In the genomic region with DNA sequence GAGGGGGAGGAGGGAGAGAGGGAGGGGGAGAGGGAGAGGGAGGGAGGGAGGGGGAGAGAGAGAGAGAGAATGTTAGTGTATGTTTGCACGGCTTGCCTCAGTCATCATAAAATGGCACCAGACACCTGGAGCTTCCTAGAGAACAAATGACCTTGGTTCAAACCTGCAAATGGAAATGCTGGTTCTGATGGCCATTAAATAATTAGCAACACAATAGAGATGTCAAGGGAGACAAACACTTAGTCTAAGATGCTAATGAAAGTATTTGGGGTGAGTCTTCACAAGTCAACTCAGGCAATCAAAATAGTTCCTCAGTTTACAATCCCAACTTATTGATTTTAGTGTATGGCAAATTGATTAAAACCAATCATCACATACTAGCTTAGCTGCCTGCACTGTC, we compare ENCODE assay signal across 16 mouse cellular contexts.
"Had no signal": no experiment of that assay in that cellular context is flagged by ENCODE, and none has a peak within 500 bp of the region (broad histone marks: within the 10 kb centered on the region; RNA-seq: fewer than 3 reads in every experiment).

No protein-coding gene starts in this region.

- DNase-seq: liver, postnatal 0 days; lung, adult 2 months; lung, postnatal 14 days; lung, postnatal 36 days; right cerebral cortex, postnatal 14 days; thymus, adult 18-20 months; thymus, postnatal 14 days; thymus, postnatal 36 days had no signal

- ATAC-seq: liver, postnatal 0 days; lung, postnatal 0 days; midbrain, embryonic 13.5 days; midbrain, embryonic 15.5 days had no signal

- H3K27me3 ChIP-seq: lung, embryonic 15.5 days; megakaryocyte, embryonic 14.5 days; midbrain, embryonic 13.5 days; midbrain, embryonic 15.5 days; neural tube, embryonic 12.5 days had no signal

- H3K4me1 ChIP-seq: lung, embryonic 15.5 days; megakaryocyte, embryonic 14.5 days; midbrain, embryonic 13.5 days; midbrain, embryonic 15.5 days; neural tube, embryonic 12.5 days had no signal

- H3K9me3 ChIP-seq: lung, embryonic 15.5 days; megakaryocyte, embryonic 14.5 days; midbrain, embryonic 13.5 days; midbrain, embryonic 15.5 days; neural tube, embryonic 12.5 days had no signal

- H3K27ac ChIP-seq: lung, embryonic 15.5 days; macrophage; midbrain, embryonic 13.5 days; midbrain, embryonic 15.5 days; neural tube, embryonic 12.5 days had no signal

- H3K36me3 ChIP-seq: lung, embryonic 15.5 days; midbrain, embryonic 13.5 days; midbrain, embryonic 15.5 days; neural tube, embryonic 12.5 days had no signal

- H3K9ac ChIP-seq: liver, postnatal 0 days; lung, embryonic 15.5 days; midbrain, embryonic 13.5 days; midbrain, embryonic 15.5 days; neural tube, embryonic 12.5 days had no signal

- H3K4me3 ChIP-seq: lung, embryonic 15.5 days; megakaryocyte, embryonic 14.5 days; midbrain, embryonic 13.5 days; midbrain, embryonic 15.5 days; neural tube, embryonic 12.5 days had no signal

- H3K4me2 ChIP-seq: lung, embryonic 15.5 days; midbrain, embryonic 11.5 days; midbrain, embryonic 13.5 days; midbrain, embryonic 15.5 days; neural tube, embryonic 12.5 days had no signal
